Mouse (Mus musculus) T-helper 17 cell (primary cell): ENCODE measurements around the gene Agt.

ENCODE experiments used
- in situ Hi-C, 2 experiments: fragments of 300-600 bp; cut with MboI, MseI; formaldehyde crosslinking; loops; 1 replicate in 1 of 2; 2 replicates in 1 of 2; pipeline ENCODE4 v1.15.1; 2025; ENCODE audit warnings: high pct_unique_total_duplicates in 2 of 2

The Agt gene

DNA sequence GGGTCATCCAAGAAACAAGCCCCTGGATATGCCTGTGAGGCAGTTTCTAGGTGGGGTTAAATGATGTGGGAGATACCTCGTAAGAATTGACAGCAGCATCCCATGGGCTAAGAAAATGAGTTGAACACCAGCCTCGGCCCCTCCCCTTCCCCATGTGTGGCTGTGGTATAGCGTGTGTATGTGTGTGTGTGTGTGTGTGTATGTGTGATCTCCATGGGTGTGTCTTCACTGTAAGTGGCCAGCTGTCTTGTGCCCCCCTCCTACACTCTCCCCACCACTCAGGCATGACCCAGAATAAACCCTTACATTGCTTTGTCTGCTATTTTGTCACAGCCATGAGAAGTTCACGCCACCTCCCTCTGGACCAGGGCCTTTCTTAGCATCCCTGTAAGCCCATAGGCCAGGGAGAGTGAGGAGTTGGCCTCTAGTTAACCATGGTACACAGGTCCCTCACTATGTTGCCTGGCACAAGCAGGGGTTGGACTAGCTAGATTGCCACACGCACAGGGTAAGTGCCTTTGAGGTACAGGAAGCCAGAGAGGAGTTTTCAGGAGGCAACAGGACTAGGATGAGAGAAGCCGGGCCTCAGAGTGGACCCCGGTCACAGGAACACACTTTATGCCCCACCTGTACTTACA is 14.3 kb downstream of the Agt start:
- in situ Hi-C loops, result no loop called here

DNA sequence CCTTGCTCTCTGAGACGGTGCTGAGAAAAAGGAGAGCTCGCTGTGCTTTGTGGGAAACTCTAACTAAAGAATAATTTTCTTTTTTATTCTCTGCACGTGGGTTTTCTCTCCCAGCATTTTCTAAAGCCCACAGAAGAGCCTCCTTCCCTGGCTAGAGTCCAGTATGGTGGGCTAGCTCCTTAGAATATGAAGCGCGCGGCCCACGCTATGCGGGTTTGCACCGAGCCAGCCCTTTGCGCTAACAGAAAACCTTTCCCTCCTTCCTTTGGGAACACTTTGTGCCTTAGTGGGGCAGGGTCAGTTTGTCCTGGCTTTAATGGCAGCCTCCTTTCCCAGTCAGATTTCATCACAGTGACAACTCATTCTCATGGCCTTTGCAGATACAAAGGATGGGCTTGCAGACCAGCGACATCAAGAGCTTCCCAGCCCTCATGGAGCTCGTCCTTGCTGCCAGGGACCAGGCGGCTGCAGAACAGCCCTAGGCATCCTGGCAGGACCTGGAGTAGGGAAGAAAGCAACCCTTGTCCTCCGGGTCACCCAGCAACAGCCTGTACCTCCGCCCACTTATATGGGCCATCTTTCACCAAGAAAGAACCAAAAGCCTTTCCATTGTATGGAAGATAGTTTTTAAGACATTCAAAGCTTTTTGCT is 18.4 kb downstream of the Agt start:
- in situ Hi-C loops, result no loop called here

DNA sequence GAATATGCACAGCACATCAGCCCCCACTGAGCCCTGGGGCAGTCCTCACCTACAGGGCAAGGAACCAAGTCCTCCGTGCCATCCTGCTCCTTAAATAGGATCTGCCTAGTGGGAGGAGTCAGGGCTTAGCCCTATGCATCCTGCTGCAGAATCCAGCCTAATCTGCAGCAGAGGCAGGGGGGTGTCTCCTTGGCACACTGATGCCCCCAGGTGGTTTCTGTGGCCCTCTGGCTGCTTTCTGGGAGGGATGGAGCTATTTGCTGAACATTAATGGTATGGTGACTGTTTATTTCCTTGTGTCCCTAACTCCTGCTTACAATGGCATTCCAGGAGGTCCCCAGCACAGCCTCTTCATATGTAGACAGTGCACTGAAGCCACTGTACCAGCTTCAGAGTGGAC is 21.3 kb downstream of the Agt start:
- in situ Hi-C loops, result loop anchor here in 1 of 2 experiments (5.0 to 10.0 kb wide), 2 partner anchors 81 to 1763 kb away; no protein-coding TSS in a partner anchor

DNA sequence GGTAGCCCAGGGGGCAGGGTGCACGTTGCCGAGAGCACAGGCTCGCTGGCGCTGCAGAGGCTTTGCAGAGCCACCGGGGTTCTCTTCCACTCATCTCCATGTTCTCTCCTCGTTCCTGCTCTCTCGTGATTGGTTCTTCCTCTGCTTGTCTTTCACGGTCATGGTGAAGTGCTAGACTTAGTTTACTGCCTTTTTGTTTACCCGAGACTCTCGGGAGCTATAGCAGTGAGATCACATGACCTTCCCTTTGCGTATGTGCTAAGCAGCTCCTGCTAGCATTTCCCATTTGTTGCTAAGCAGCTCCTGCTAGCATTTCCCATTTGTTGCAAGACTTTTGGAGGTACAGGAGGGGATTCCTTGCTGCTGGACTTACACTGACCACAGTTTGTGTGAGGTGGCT is 22.2 kb downstream of the Agt start:
- in situ Hi-C loops, result loop anchor here in 1 of 2 experiments (5.0 to 10.0 kb wide), 2 partner anchors 80 to 1762 kb away; no protein-coding TSS in a partner anchor

DNA sequence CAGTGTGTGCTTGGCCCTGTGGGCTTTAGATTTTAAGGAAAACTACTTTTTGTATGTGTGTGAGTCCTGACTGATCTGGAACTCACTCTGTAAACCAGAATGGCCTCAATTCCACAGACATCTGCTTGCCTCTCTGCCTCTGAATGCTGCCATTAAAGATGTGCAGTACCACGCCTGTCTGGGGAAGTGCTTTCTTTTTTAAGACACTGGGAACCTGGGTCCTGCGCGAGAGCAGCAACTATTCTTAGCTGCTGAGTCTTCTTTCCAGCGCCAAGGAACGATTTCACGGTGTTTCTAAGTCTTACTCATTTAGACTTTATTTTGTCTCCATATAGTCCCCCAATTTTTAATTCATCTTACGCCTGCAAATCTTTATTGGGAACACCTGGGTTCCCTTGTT is 22.7 kb downstream of the Agt start:
- in situ Hi-C loops, result loop anchor here in 1 of 2 experiments (5.0 to 10.0 kb wide), 2 partner anchors 80 to 1762 kb away; no protein-coding TSS in a partner anchor

DNA sequence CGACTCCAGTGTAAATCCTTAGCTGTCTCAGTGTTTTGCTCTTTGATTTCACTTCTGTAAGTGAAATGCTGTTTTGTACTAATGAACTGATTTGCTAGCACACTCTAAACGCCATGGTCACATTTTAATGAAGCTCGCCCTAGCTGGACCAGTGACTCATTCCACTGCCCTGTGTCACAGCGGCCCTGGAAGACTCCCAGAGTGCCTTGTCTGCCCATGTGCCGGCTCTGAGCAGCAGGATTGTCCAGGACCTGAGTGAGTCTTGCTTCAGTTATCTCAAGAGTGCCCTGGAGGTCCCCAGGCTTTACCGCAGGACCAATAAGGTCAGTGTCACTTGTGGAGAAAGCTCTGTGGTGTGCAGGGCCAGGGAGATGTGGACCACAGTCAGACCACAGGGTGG is 23.1 kb downstream of the Agt start:
- in situ Hi-C loops, result loop anchor here in 1 of 2 experiments (5.0 to 10.0 kb wide), 2 partner anchors 79 to 1762 kb away; no protein-coding TSS in a partner anchor

DNA sequence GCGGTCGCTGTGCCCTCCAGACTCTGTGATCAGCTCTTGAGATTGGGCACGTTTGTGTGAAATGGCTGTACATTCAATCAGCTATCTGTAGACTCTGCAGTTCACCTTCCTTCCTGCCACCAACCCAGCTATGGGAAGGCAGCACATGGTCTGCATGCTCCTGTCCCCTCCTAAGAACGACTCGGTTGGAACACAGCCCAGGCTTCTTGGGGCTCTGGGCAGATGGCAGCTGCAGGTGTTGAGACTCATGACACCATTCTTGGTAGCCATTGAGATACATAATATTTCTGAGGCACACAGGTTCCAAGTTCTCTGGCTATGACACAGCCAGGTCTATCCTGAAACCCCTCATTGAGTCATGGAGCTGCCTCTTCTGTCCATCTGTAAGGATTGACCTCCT is 26.2 kb downstream of the Agt start:
- in situ Hi-C loops, result loop anchor here in 1 of 2 experiments (10.0 kb wide), 1 partner anchor 1758 kb away; no protein-coding TSS in a partner anchor

DNA sequence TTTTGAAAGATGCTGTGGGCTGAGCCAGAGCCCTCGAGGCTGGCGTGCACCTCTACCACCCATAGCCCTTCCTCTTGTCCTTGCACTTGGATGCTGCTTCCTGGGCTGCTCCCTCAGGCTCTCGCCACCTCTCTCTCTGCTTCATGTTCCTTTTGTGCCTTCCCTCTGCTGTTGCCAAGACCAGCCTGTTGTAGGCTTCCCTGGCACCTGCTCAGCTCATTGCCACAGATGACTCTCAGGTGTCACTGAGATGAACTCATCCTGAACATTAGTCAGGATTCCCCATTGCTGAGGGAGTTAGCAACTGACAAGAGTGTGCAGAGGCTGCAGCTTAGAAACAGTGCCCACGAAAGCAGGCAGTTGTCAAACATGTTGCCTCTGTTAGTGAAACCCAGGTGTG is 27.5 kb downstream of the Agt start:
- in situ Hi-C loops, result loop anchor here in 1 of 2 experiments (10.0 kb wide), 1 partner anchor 1757 kb away; no protein-coding TSS in a partner anchor

DNA sequence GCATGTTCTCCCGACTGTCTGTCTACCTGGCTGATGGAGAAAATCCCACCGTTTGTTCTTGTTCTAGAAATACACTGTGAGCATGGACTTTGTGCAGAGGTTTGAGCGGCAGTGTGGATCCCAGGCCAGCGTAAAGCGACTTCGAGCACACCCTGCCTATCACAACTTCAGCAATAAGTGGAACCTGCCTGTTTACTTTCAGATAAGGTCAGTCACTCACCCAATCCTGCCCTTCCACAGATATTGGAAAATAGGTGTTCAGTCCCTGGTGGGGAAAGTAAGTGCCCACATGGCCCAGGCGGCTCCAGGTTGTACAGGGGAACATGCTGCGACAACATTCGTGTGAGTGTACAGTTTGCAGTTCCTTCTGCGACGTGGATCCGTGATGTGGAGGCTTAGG is 28.6 kb downstream of the Agt start:
- in situ Hi-C loops, result loop anchor here in 1 of 2 experiments (10.0 kb wide), 1 partner anchor 1756 kb away; no protein-coding TSS in a partner anchor

DNA sequence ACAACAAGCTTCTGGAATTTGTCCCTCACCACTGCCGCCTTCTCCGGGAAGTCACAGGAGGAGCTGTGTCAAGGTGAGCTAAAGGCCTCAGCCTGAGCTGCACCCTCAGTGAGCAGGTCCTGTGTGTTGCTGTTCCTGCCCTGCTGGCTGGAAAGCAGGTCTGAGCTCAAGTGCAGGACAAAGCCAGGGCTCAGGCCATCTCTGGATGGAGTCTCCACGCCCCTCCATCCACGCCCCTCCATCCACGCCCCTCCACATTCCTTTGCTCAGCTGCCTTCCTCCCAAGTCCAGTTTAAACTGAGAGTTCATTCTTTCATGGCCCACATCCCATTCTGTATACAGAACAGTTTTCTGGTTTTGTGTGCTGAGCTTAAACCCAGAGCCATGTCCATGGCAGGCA is 34.1 kb downstream of the Agt start:
- in situ Hi-C loops, result no loop called here

DNA sequence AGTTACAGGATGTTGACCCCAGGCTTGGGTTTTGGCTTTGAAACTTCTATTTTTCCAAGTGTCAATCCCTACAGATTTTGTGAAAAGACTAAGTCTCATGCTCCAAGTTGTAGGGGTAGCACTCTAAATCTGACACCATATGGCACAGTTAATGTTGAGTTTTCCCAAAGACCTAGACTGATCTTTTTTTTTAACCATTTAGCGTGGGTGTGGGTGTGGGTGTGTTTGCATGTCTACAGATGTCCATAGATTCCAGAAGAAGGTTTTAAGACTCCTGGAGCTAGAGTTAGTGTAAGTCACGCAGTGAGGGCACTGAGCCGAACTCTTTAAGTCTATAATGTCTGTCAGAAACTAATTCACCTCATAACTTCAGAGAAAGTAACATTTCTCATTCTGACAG is 36.9 kb downstream of the Agt start:
- in situ Hi-C loops, result no loop called here

DNA sequence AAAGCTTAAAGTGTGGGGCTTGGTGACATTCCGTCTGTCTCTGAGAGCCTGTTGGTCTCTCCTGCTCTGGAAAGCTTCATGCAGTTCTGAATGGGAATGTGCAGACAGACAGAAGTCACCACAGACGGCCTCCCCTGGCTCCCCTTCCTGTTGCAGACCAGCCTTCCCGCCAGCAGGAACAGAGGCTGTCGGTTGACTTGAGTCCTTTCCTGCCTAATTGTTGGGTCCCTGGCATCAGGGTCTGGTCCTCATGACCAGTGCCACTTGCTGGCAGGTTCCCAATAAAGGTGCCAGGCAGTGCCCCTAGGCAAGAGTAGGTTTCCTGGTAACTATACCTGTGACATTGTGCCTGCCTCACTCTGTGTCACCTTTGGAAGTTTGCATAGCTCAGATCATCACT is 38.5 kb downstream of the Agt start:
- in situ Hi-C loops, result no loop called here

DNA sequence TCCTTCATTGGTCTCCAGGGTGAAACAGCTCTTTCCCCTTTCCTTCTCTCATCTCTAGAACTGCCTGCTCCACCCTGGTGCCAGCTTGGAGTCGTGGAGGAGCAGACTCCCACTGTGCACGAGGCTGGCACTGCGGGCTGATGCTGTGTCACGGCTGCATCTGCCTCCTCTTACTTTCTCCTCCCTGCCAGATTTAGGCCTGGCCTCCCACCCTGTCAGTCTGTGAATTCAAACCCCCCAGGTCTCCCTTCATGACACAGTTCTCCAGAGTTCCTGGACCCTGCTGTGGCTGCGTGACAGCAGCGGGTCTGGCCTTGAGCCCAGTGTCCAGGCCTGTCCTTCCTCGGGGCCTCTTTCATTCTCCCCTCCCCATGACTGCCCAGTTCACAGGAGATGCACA is 39.0 kb downstream of the Agt start:
- in situ Hi-C loops, result no loop called here

DNA sequence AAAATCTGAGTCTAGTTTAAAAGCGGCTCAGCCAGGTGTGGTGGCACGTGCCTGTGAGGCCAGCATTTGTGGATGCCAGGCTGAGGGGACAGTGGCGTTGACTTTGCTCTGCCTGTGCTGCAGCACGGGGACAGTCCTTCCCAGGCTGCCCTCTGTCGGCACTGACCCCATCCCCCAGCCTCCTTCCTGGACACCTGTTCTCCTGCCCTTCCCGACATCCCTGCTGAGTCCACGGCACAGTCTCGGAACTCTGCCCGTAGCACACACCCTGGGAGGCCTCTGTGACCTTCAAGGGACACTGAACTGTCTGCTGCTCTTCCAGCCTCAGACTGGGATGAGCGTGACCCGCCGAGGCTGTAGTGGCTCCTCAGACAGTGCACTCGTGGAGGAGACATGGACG is 39.4 kb downstream of the Agt start:
- in situ Hi-C loops, result no loop called here

DNA sequence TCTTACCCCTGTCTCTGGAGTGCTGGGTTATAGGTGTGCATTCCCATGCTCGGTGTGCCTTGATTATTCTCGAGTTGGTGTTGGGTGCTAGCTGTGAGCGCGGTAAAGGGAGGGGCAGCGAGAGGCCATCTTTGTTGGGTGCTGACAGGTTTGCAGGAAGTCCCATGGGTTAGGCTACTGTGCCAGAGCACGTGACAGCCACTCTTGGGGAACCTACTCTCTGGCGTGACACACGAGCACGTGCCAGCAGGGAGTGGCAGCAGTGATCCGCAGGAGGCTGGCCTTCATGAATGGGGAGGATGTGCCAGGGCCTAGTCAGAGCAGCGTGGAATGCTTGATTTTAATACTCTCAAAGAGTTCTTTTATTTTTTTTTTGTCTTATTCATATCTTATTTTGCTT is 43.2 kb downstream of the Agt start:
- in situ Hi-C loops, result no loop called here

DNA sequence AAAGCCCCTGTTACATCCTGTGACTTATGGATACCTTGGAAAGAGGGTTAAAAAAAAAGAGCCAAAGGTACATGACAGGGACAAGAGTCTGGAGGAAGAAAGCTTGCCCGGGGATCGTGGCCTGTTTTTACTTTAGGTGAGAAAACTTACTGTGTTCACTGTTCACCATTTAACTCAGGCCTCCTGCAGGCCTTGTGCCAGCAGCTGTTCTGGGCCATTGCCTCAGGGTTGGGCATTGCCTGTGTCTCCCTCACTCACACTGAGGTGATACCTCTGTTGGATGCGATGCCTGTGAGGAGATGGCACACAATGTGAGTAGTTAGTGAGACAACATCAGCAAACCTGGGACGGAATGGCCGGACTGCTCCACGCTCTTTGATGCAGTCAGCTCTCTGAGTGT is 47.6 kb downstream of the Agt start:
- in situ Hi-C loops, result no loop called here

DNA sequence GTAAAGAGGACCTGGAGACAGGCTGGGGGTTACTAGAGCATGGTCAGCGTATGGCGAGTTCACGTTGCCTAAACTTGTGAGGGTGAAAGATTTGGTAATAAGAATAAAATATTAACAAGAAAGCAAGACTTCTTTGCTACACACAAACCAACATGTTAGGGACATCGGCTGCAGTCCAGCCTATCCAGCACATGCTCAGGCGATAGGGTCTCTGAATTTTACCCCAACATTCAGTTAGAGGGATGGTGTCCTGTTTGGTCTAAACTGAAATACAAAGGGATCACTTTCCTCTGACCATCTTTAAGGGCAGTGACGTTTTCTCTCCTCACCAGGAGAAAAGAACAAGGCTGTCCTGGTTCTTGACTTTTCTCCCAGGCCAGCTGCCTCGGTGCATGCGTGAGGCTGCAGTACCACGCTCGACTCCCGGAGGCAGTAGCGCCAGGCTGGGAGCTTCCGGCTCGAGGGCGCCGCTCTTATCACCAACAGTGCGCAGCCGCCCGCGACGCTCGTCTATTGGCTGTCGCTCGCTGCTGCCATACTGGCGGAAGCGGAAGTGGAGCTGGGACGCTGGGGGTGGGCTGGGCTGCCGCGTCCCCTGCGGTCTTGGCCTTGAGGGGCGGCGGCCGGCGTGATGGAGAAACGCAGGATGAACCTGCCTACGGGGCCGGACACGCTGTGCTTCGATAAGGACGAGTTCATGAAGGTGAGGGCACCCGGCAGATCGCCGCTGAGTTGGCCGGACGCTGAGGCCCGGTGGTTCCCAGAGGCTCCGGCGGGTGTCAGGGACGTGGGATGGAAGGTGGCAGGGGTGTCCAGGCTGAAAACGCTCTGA is 49.0 kb downstream of the Agt start, which contains the start of gene Cog2:
Cog2 (plus strand) TSS at position 519 of the 832 bp plus-strand sequence.
- in situ Hi-C loops, result no loop called here

DNA sequence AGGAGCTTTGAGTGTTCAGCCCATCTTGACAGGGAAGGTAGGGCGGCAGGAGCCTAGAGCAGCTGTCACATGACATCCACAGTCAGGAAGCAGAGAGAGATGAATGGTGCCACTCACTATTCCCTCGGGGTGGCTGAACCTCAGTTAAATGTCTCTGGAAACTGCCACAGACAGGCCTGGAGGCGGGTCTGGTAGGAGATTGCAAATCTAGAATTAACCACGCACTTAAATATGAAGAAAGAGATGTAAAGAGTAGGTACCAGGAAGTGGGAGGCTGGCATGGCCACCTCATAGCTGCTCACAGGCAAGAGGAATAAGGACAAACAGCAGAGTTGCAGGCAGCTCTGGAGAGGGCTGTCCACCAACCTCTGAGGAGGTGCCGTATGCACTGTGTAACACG is 52.4 kb downstream of the Agt start:
- in situ Hi-C loops, result no loop called here

DNA sequence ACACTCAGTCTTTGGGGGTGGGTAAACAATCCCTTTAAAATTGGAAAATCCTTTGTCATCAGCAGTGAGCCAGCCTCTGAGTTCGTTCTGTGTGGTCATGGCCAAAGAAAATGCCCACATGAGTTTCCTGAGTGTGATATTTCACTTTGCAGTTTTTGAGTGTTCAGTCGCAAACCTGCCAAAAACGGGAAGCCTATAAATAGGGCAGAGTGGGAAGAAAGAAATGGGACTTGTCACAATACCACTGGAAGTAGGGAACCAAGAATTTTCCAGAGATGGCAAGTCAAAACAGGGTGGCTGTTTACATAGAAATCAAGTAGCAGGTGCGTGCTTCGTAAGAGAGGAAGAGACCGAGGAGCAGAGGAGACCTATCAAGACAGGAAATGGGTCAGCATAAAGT is 53.0 kb downstream of the Agt start:
- in situ Hi-C loops, result no loop called here

DNA sequence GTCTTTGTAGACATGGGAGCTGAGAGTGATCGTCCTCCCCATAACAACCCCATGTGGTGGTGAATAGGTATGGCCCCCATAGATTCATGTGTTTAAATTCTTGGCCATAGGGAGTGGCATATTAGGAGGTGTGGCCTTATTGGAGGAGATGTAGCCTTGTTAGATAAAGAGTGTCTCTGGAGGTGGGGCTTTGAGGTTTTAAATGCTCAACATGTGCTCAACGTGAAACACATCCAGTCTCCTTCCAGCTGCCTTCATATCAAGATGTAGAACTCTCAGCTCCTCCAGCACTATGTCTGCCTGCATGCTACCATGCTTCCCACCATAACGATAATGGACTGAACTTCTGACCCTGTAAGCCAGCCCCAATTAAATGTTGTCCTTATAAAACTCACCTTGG is 53.5 kb downstream of the Agt start:
- in situ Hi-C loops, result no loop called here

DNA sequence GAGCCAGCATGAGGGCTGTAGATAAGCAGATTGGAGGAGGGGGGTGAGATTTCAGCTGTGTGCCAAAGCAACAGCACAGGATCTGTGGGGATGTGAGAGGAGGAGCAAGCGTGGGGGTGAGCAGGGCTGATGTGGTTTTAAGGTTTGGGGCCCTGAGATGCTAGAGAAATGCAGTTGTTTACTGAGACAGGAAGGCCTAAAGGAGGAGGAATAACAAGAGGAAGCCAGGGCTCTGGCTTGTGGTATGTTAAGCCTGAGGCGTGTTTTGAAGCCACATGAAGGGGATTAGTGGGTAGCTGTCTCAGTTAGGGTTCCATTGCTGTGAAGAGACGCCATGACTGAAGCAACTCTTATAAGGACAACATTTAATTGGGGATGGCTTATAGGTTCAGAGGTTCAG is 60.4 kb downstream of the Agt start:
- in situ Hi-C loops, result no loop called here

DNA sequence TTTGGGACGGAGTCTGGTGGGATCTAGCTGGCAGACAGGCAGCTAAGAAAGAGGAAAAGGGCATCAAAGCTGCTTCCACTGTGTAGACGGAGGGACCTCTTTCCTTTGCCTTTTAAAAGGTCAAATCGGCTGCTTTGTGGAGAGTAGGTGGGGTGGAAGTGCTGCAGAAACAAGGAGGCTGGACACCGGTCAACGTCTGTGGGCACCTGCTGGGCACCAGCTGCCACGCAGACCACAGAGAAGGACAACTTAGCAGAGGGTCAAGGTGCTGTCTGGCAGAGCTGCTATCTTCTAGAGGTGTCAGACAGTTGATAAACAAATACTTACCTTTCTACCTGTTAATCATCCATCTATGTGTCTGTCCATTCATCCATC is 61.2 kb downstream of the Agt start:
- in situ Hi-C loops, result no loop called here
